ENCODE assay signal across 29 mouse cellular contexts in the genomic region with DNA sequence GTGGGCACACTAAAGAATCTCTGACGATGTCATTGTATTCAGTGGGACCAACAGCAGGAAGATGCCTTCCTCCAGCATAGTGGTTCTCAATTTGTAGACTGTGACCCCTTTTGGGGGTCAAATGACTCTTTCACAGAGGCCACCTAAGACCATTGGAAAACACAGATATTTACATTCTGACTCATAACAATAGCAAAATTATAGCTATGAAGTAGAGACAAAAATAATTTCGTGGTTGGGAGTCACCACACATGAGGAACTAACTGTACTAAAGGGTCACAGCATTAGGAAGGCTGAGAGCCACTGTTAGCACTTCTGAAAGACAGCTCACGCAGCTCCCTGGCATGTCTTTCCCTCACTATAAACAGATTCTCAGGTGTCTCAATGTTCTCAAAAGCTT.
"Had no signal": no experiment of that assay in that cellular context is flagged by ENCODE, and none has a peak within 500 bp of the region (broad histone marks: within the 10 kb centered on the region; RNA-seq: fewer than 3 reads in every experiment).

No protein-coding gene starts in this region.

- H3K27me3 ChIP-seq: heart, embryonic 12.5 days; heart, embryonic 15.5 days; hindbrain, embryonic 12.5 days; hindbrain, embryonic 13.5 days; hindbrain, embryonic 15.5 days; intestine, embryonic 15.5 days; kidney, embryonic 15.5 days had no signal

- DNase-seq: heart, postnatal 10 days; heart, postnatal 14 days; heart, postnatal 36 days; heart, postnatal 4 days; kidney, adult 11 months; kidney, adult 18-20 months; kidney, adult 2 months; kidney, adult 8-10 months; kidney, adult 9 months; kidney, postnatal 10 days; kidney, postnatal 14 days; kidney, postnatal 25 days; kidney, postnatal 4 days; layer of hippocampus, adult 9-11 months; layer of hippocampus, postnatal 36 days had no signal

- H3K4me3 ChIP-seq: hindbrain, embryonic 10.5 days; hindbrain, embryonic 12.5 days; hindbrain, embryonic 15.5 days; kidney, embryonic 15.5 days; left cerebral cortex, adult 2 months had no signal

- H3K36me3 ChIP-seq: heart, embryonic 12.5 days; heart, embryonic 13.5 days; heart, embryonic 15.5 days; hindbrain, embryonic 10.5 days; hindbrain, embryonic 12.5 days; hindbrain, embryonic 13.5 days; hindbrain, embryonic 15.5 days; intestine, embryonic 15.5 days; kidney, embryonic 15.5 days had no signal

- H3K9ac ChIP-seq: heart, embryonic 12.5 days; heart, embryonic 15.5 days; hindbrain, embryonic 12.5 days; hindbrain, embryonic 15.5 days; intestine, embryonic 15.5 days; kidney, embryonic 15.5 days had no signal

- H3K9me3 ChIP-seq: heart, embryonic 12.5 days; heart, embryonic 13.5 days; heart, embryonic 15.5 days; hindbrain, embryonic 10.5 days; hindbrain, embryonic 12.5 days; hindbrain, embryonic 13.5 days; hindbrain, embryonic 15.5 days; intestine, embryonic 15.5 days; kidney, embryonic 15.5 days had no signal

- H3K27ac ChIP-seq: heart, embryonic 13.5 days; heart, embryonic 15.5 days; hindbrain, embryonic 12.5 days; hindbrain, embryonic 13.5 days; hindbrain, embryonic 14.5 days; hindbrain, embryonic 15.5 days; hindbrain, postnatal 0 days; intestine, embryonic 15.5 days; kidney, embryonic 15.5 days; kidney, postnatal 0 days; layer of hippocampus, adult 2 months; left cerebral cortex, adult 2 months had no signal

- H3K4me1 ChIP-seq: heart, embryonic 12.5 days; heart, embryonic 13.5 days; heart, embryonic 15.5 days; hindbrain, embryonic 10.5 days; hindbrain, embryonic 12.5 days; hindbrain, embryonic 15.5 days; intestine, embryonic 15.5 days had no signal
